Mouse (Mus musculus): ENCODE data around the gene Scarb1.
A peak's percentile ranks its signal among the peaks of the same experiment; 100 is the strongest.

The Scarb1 gene

DNA sequence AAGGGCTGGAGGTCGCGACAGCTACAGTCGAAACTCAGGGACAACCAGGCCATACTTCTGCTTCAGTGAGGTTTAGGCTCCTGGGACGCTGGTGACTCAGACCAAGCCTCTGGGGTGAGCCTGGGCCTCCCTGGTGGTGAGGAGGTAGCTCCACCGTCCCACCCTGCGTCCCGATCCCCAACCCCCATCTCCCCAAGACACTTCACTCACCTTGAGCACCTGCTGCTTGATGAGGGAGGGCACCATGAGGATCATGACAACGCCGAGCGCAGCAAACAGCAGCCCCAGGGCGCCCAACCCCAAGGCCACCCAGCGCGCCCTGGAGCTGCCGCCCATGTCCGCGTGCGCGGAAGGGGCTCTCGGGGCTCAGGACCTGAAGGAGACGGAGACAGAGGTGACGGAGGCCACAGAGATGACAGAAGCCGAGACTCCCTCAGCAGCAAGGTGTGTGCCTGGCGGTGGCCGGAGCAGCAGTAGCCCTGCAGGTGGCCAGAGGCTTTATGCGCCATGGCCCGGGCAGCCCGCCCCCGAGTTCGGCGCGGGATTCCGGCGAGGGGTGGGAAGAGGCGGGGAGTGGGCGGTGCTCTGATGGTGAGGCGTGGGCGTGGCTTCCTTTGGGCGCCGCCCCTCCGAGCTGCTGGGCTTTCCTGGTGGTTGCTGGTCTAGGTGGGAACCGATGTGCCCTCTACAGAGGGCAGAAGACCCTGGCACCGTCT lies at the start of gene Scarb1:
Scarb1 (minus strand) TSS at position 548 of the 716 bp plus-strand sequence.
- TF ChIP-seq GATA4 (IDR thresholded peaks at IDR 0.05; ENCODE audit: insufficient replicate concordance, low read length): peak; percentile 13; the same call in 1 of the 2 replicates

DNA sequence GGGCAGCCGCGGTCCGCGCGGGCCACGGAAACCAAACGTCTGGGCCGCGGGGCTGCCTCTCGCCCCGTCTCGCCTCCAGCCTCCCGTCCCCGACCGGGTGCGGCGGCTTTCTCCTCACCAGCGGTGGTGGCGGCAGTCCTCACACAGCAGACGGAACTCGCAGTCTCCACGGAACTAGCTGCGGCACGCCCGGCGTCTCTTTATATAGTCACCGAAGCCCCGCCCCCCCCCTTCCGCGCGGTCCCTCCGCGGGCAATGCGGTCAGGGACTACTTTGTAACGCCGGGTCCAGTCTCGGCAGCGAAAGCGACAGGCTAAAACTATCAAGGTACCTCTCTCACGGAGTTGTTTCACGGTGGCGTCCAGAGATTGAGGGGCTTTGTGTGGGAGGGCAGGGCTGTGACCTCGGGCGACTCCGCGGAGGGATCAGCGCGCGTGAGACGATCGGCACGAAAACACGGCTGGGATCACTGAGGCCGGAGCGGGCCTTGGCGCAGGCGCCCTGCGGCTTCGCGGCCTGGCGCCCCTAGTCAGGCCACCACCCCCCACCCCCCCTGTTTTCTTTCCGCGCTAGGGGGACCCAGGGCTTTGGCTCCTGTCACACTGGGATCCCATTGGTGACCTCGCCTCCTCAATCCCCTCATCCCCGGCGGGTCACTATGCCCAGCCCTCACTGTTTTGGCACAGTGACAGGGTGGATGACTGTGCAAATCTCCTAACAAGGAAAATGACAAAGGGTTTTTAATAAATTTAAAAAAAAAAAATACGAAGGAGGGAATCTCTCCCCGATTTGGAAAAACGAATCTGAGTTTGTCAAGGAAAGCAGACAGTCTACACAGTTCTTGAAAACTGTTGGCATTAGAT lies 48.9 kb upstream of the Scarb1 start, which contains the start of gene Ubc:
Ubc (minus strand) TSS at position 624 of the 863 bp plus-strand sequence.
- peak; percentile 41; the same call in 1 of the 2 replicates for TF ChIP-seq GATA4 (IDR thresholded peaks at IDR 0.05; ENCODE audit: insufficient replicate concordance, low read length)

GRCm38 (mm10) chr5:125389131-125389578 lies 48.3 kb upstream of the Scarb1 start, which contains the start of gene Gm10382:
Gene Gm10382, plus strand, starts transcription at chr5:125389322.
- no peak; the same call in 1 of the 2 replicates for TF ChIP-seq GATA4 (IDR thresholded peaks at IDR 0.05; ENCODE audit: insufficient replicate concordance, low read length)

DNA sequence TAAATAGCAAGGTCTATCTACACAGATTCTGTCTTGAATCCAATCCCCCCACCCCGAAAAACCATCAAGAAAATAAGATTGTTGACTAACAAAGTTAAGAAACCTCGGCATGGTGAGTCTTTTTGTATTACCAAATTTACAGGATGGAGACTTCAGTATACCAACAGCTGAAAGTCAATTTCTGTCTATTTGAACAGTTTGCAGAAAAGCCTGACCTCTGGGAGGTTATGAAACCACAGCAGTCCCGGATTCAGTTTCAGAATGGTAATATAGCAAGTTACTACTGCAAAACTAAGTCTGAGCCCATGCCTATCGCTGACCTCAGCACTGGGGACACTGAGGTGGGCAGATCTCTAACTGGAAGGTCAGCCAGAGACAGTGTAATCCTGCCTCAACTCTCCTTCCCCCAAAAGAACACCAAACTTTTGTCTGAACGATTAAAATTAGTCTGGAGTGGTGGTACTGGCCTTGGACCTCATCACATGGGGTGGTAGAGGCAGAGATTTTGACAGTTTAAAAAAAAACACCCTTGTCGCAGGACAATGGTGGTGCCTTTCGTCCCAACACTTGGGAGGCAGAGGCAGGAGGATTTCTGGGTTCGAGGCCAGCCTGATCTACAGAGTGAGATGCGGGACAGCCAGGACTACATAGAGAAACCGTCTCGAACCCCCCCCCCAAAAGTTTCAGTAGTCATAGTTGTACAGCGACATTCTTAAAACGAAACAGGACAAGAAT lies 47.6 kb upstream of the Scarb1 start:
- no peak for TF ChIP-seq GATA4 (IDR thresholded peaks at IDR 0.05; ENCODE audit: insufficient replicate concordance, low read length)

GRCm38 (mm10) chr5:125385215-125385940 lies 44.5 kb upstream of the Scarb1 start:
- no peak for TF ChIP-seq GATA4 (IDR thresholded peaks at IDR 0.05; ENCODE audit: insufficient replicate concordance, low read length)

DNA sequence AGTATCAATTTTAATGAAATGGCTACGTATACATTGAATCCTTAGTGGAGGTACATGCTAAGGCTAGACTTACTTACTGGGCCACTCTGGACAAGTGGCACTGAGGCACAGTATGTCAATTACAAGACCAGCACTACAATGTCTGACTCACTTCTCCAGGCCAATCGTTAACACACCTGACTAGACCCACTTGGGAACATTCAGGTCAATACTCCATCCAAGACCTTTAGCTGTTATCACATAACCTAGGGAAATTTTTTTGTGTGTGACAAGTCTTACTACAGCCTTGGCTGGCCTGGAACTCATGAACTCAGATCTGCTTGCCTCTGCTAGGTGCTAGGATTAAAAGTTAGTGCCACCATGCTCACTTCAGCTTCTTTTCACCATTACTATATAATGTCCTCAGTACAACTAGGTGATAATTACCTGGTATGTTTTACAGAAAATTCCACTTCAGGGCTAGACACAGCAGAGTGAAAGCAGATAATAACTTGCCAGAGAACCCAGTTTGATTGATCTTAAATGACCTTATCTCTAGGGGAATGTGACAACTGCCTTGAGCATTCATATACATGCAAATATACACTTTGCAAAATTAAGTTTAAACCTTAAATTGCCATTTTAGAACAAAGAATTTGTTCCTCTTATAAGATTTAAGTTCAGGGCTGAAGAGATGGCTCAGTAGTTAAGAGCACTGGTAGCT lies 43.8 kb upstream of the Scarb1 start:
- TF ChIP-seq GATA4 (IDR thresholded peaks at IDR 0.05; ENCODE audit: insufficient replicate concordance, low read length): peak; percentile 8; the same call in 1 of the 2 replicates

- no peak for TF ChIP-seq GATA4 (IDR thresholded peaks at IDR 0.05; ENCODE audit: insufficient replicate concordance, low read length)
Measured at GRCm38 (mm10) chr5:125383637-125384420, 42.9 kb upstream of the Scarb1 start.

DNA sequence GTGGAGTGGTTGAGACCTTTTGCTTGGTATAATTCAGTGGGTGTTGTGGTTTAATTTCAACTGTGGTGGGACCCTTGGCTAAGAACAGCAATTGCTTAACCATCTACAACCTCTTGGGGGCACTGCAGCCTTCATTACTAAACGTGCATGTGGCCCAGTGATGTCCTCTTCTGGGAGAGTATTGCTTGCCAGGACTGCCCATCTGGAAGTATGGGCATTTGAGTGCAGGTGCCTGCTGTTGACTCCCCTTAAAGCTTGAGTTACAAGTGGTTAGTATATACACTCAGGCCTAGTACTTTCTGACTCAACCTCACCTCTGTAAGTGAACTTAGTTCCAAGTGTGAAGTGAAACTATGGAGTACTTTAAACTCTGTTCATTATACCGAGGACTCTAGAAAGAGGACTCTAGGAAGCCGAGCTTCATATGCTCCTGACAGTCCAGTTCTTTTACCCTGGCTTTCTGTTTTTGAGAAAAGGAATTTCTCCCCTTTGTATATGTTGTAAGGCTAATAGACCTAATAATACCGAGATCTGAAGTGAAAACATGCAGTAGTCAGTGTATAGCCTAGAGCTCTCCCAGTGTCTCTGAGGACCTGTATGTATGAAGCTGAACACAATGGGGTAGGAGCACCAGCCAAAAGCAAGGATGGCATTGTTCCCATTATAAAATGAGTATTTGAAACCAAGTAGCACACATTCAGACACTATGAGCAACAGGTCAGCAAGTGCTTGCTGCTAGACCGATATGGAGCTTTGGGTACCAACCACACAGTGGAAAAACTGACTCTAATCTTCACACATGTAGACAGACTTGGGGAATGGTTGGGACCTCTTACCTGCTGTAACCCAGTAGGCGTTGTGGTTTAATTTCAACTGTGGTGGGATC lies 42.0 kb upstream of the Scarb1 start:
- no peak for TF ChIP-seq GATA4 (IDR thresholded peaks at IDR 0.05; ENCODE audit: insufficient replicate concordance, low read length)

- TF ChIP-seq GATA4 (IDR thresholded peaks at IDR 0.05; ENCODE audit: insufficient replicate concordance, low read length): no peak
Measured at GRCm38 (mm10) chr5:125381954-125382672, 41.2 kb upstream of the Scarb1 start.

GRCm38 (mm10) chr5:125378919-125379318 lies 38.0 kb upstream of the Scarb1 start:
- no peak for TF ChIP-seq GATA4 (IDR thresholded peaks at IDR 0.05; ENCODE audit: insufficient replicate concordance, low read length)

DNA sequence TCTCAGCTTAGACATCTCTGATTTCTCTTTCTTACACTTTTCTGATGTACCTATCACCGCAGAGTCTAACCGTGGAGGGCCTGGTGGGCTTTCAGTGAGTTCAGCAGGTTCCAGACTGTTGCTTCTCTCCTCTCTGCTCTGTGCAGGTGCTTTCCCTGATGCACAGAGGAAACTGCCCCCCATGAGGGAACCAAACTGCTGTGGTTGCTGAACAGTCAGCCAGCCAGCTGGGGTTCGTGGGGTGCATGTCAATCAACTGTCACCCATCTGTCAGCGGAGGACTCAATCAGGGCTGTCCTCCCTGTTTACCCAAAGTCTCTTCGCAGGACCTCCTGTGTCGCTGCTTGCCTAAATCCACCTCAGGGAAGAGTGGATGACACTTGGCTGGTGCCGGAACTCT lies 36.3 kb upstream of the Scarb1 start:
- TF ChIP-seq GATA4 (IDR thresholded peaks at IDR 0.05; ENCODE audit: insufficient replicate concordance, low read length): no peak

All from liver, adult (tissue).